In genomic region chr13:7110572-7110971, GRCm38 (mm10) we compare ENCODE assay signal across 25 mouse cellular contexts.
DNase-seq lines count a peak whose midpoint lies in the region; ATAC-seq lines count a peak whose summit lies in the region.
"Had no signal": no experiment of that assay in that cellular context is flagged by ENCODE, and none has a peak within 500 bp of the region (broad histone marks: within the 10 kb centered on the region; RNA-seq: fewer than 3 reads in every experiment).

No protein-coding gene starts in this region.

- no peaks in the 10 kb centered on the region for H3K36me3 ChIP-seq in forebrain, embryonic 13.5 days (ENCODE audit: poor library complexity, severe bottlenecking)
- no peaks in the 10 kb centered on the region for H3K36me3 ChIP-seq in forebrain, embryonic 14.5 days (ENCODE audit: control insufficient read depth, insufficient read depth, low read length)
- no peaks in the 10 kb centered on the region for H3K36me3 ChIP-seq in forebrain, embryonic 16.5 days (ENCODE audit: control insufficient read depth, insufficient read depth)
- H3K36me3 ChIP-seq in forebrain, embryonic 12.5 days (replicated peaks) = no peaks in the 10 kb centered on the region
- no peaks in the 10 kb centered on the region for H3K36me3 ChIP-seq in midbrain, embryonic 16.5 days (ENCODE audit: control insufficient read depth, insufficient read depth, low read length)
- no peaks in the 10 kb centered on the region for H3K36me3 ChIP-seq in midbrain, embryonic 15.5 days (replicated peaks)
- H3K36me3 ChIP-seq: embryonic facial prominence, embryonic 13.5 days; embryonic facial prominence, embryonic 15.5 days; G1E had no signal

- H3K27me3 ChIP-seq in forebrain, embryonic 13.5 days = no peaks in the 10 kb centered on the region
- no peaks in the 10 kb centered on the region for H3K27me3 ChIP-seq in forebrain, embryonic 14.5 days (replicated peaks; ENCODE audit: control insufficient read depth, insufficient read depth, low read length)
- no peaks in the 10 kb centered on the region for H3K27me3 ChIP-seq in forebrain, embryonic 16.5 days (replicated peaks; ENCODE audit: control insufficient read depth, insufficient read depth, low read length)
- no peaks in the 10 kb centered on the region for H3K27me3 ChIP-seq in forebrain, embryonic 12.5 days
- H3K27me3 ChIP-seq in midbrain, embryonic 16.5 days (ENCODE audit: control insufficient read depth, insufficient read depth, low read depth, low read length) = no peaks in the 10 kb centered on the region
- H3K27me3 ChIP-seq in midbrain, embryonic 15.5 days (replicated peaks) = no peaks in the 10 kb centered on the region
- H3K27me3 ChIP-seq: CH12.LX; embryonic facial prominence, embryonic 13.5 days; embryonic facial prominence, embryonic 15.5 days; Patski had no signal

- ATAC-seq in forebrain, embryonic 13.5 days = peak; percentile 41; the same call in 1 of the 2 replicates
- no peak; the same call in 1 of the 2 replicates for ATAC-seq in forebrain, embryonic 14.5 days
- peak; percentile 77 for ATAC-seq in forebrain, embryonic 16.5 days
- no peak for ATAC-seq in forebrain, embryonic 12.5 days (ENCODE audit: low FRiP score)
- ATAC-seq in midbrain, embryonic 16.5 days = 0 out of 2 replicates have a peak, but pooled peaks have one; percentile 32
- no peak for ATAC-seq in midbrain, embryonic 15.5 days (replicated peaks)
- ATAC-seq: activated CD4-positive, CD25-positive, alpha-beta regulatory T cell, adult 4 months; CD4-positive, CD25-positive, alpha-beta regulatory T cell, adult 4 months; Patski had no signal

- no peak overlapping the region for H3K9ac ChIP-seq in forebrain, embryonic 13.5 days
- H3K9ac ChIP-seq in forebrain, embryonic 14.5 days (ENCODE audit: low read length) = no peak overlapping the region
- no peak overlapping the region for H3K9ac ChIP-seq in forebrain, embryonic 16.5 days (replicated peaks; ENCODE audit: low read depth, low read length)
- H3K9ac ChIP-seq in forebrain, embryonic 12.5 days = no peak overlapping the region
- no peak overlapping the region for H3K9ac ChIP-seq in midbrain, embryonic 16.5 days (ENCODE audit: low read depth, low read length)
- no peak overlapping the region for H3K9ac ChIP-seq in midbrain, embryonic 15.5 days
- H3K9ac ChIP-seq: embryonic facial prominence, embryonic 13.5 days; embryonic facial prominence, embryonic 15.5 days had no signal

- DNase-seq in forebrain, embryonic 14.5 days (ENCODE audit: low spot score) = no peak
- DNase-seq: adrenal gland, adult 8-10 months; adrenal gland, postnatal 14 days; adrenal gland, postnatal 36 days; B cell, adult 2 months; cerebellum, adult 11 months; cerebellum, adult 18-20 months; cerebellum, adult 8-10 months; cerebellum, adult 9-11 months; cerebellum, postnatal 14 days; cerebellum, postnatal 36 days; embryo, embryonic 11 days had no signal

- H3K4me1 ChIP-seq in forebrain, embryonic 13.5 days = no peaks in the 10 kb centered on the region
- H3K4me1 ChIP-seq in forebrain, embryonic 14.5 days (ENCODE audit: control insufficient read depth, insufficient read depth, low read length) = no peaks in the 10 kb centered on the region
- no peaks in the 10 kb centered on the region for H3K4me1 ChIP-seq in forebrain, embryonic 16.5 days (replicated peaks; ENCODE audit: control insufficient read depth, insufficient read depth, low read length)
- H3K4me1 ChIP-seq in forebrain, embryonic 12.5 days = no peaks in the 10 kb centered on the region
- no peaks in the 10 kb centered on the region for H3K4me1 ChIP-seq in midbrain, embryonic 16.5 days (ENCODE audit: control insufficient read depth, insufficient read depth, low read length)
- H3K4me1 ChIP-seq in midbrain, embryonic 15.5 days = no peaks in the 10 kb centered on the region
- H3K4me1 ChIP-seq: embryonic facial prominence, embryonic 13.5 days; embryonic facial prominence, embryonic 15.5 days had no signal

- H3K9me3 ChIP-seq in forebrain, embryonic 13.5 days (replicated peaks) = no peaks in the 10 kb centered on the region
- no peaks in the 10 kb centered on the region for H3K9me3 ChIP-seq in forebrain, embryonic 14.5 days (replicated peaks; ENCODE audit: control insufficient read depth, low read length)
- no peaks in the 10 kb centered on the region for H3K9me3 ChIP-seq in forebrain, embryonic 16.5 days (ENCODE audit: control insufficient read depth, low read length)
- H3K9me3 ChIP-seq in forebrain, embryonic 12.5 days = no peaks in the 10 kb centered on the region
- no peaks in the 10 kb centered on the region for H3K9me3 ChIP-seq in midbrain, embryonic 16.5 days (replicated peaks; ENCODE audit: control insufficient read depth, low read length, poor library complexity, severe bottlenecking)
- H3K9me3 ChIP-seq in midbrain, embryonic 15.5 days = no peaks in the 10 kb centered on the region
- H3K9me3 ChIP-seq: embryonic facial prominence, embryonic 13.5 days; embryonic facial prominence, embryonic 15.5 days; G1E had no signal

- WGBS in forebrain, embryonic 13.5 days = 76% methylated on average over 4 of the region's 4 CpGs
- WGBS in forebrain, embryonic 14.5 days = 79% methylated on average over 4 of the region's 4 CpGs
- 79% methylated on average over 4 of the region's 4 CpGs for WGBS in forebrain, embryonic 16.5 days
- whole genome bisulfite sequencing in forebrain, embryonic 12.5 days = 83% methylated on average over 4 of the region's 4 CpGs
- WGBS in midbrain, embryonic 16.5 days = 67% methylated on average over 4 of the region's 4 CpGs
- 68% methylated on average over 4 of the region's 4 CpGs for WGBS in midbrain, embryonic 15.5 days

- no peak overlapping the region for H3K27ac ChIP-seq in forebrain, embryonic 13.5 days
- H3K27ac ChIP-seq in forebrain, embryonic 14.5 days (ENCODE audit: low read depth, low read length) = no peak overlapping the region
- no peak overlapping the region for H3K27ac ChIP-seq in forebrain, embryonic 16.5 days (ENCODE audit: low read length)
- H3K27ac ChIP-seq in forebrain, embryonic 12.5 days = no peak overlapping the region
- H3K27ac ChIP-seq in midbrain, embryonic 16.5 days (ENCODE audit: low read length) = no peak overlapping the region
- H3K27ac ChIP-seq in midbrain, embryonic 15.5 days = no peak overlapping the region
- H3K27ac ChIP-seq: embryonic facial prominence, embryonic 13.5 days; embryonic facial prominence, embryonic 15.5 days had no signal

- no peak overlapping the region for H3K4me3 ChIP-seq in forebrain, embryonic 13.5 days
- H3K4me3 ChIP-seq in forebrain, embryonic 14.5 days (ENCODE audit: low read depth, low read length) = no peak overlapping the region
- no peak overlapping the region for H3K4me3 ChIP-seq in forebrain, embryonic 16.5 days (replicated peaks; ENCODE audit: low read length)
- no peak overlapping the region for H3K4me3 ChIP-seq in forebrain, embryonic 12.5 days (replicated peaks)
- H3K4me3 ChIP-seq in midbrain, embryonic 16.5 days (ENCODE audit: low read depth, low read length) = no peak overlapping the region
- no peak overlapping the region for H3K4me3 ChIP-seq in midbrain, embryonic 15.5 days
- H3K4me3 ChIP-seq: embryonic facial prominence, embryonic 13.5 days; embryonic facial prominence, embryonic 15.5 days; erythroblast, embryonic 14.5 days had no signal

- no peak overlapping the region for H3K4me2 ChIP-seq in forebrain, embryonic 13.5 days
- H3K4me2 ChIP-seq in forebrain, embryonic 14.5 days (ENCODE audit: low read length) = no peak overlapping the region
- H3K4me2 ChIP-seq in forebrain, embryonic 16.5 days (ENCODE audit: low read length) = no peak overlapping the region
- no peak overlapping the region for H3K4me2 ChIP-seq in forebrain, embryonic 12.5 days
- no peak overlapping the region for H3K4me2 ChIP-seq in midbrain, embryonic 16.5 days (ENCODE audit: low read length)
- no peak overlapping the region for H3K4me2 ChIP-seq in midbrain, embryonic 15.5 days
- H3K4me2 ChIP-seq: embryonic facial prominence, embryonic 13.5 days; embryonic facial prominence, embryonic 15.5 days had no signal

Comparison
In these comparisons a context has a peak if more than half of its experiments do, and no peak if none do; other contexts are left out.
1. ATAC-seq: peak in forebrain, embryonic 13.5 days (single experiment), forebrain, embryonic 16.5 days (single experiment) and midbrain, embryonic 16.5 days (single experiment); none in forebrain, embryonic 14.5 days (single experiment), forebrain, embryonic 12.5 days (single experiment) and midbrain, embryonic 15.5 days (single experiment).